Mouse (Mus musculus) kidney, postnatal 0 days (tissue): ENCODE data around the gene Itgad. TPM values are rescaled to one million over a fixed set of nuclear protein-coding genes. Genes with fewer than 3 reads are reported as not detected.

ENCODE experiments used
- ATAC-seq: fragments of 200-750 bp; cut with Nextera tagmentation; replicated peaks from 2 replicates; pipeline ENCODE4 v1.8.0; 2017; ENCODE audit warnings: low read depth, moderate number of reproducible peaks, moderate TSS enrichment, moderate library complexity; ENCODE audit not compliant: low FRiP score
- DNase-seq: peaks from one replicate; pipeline ENCODE4 v3.0.0-alpha.2; 2016; ENCODE audit warnings: low spot score
- H3K27ac ChIP-seq: fragments of 300-500 bp; sonication (generic); 2 replicates; pipeline ENCODE4 v1.5.1; 2014; ENCODE audit warnings: mild to moderate bottlenecking
- H3K27me3 ChIP-seq: fragments of 300-500 bp; sonication (generic); 2 replicates; pipeline ENCODE4 v1.6.1; 2014; ENCODE audit warnings: low read length, mixed read lengths; ENCODE audit not compliant: insufficient read depth
- H3K36me3 ChIP-seq: fragments of 300-500 bp; sonication (generic); 2 replicates; pipeline ENCODE4 v1.6.1; 2014; ENCODE audit warnings: low read length, mixed read lengths; ENCODE audit not compliant: insufficient read depth
- H3K4me1 ChIP-seq: fragments of 300-500 bp; sonication (generic); replicated peaks from 2 replicates; pipeline ENCODE4 v1.6.1; 2014; ENCODE audit warnings: antibody characterized with exemption, low read length, mixed read lengths; ENCODE audit not compliant: insufficient read depth
- H3K4me2 ChIP-seq: fragments of 300-500 bp; sonication (generic); 2 replicates; pipeline ENCODE4 v1.6.1; 2014; ENCODE audit warnings: mild to moderate bottlenecking, low read length, moderate library complexity, mixed read lengths
- H3K4me3 ChIP-seq: fragments of 300-500 bp; sonication (generic); replicated peaks from 2 replicates; pipeline ENCODE4 v1.5.1; 2014; ENCODE audit warnings: low read depth, low read length
- H3K9ac ChIP-seq: fragments of 300-500 bp; sonication (generic); 2 replicates; pipeline ENCODE4 v1.6.1; 2014; ENCODE audit warnings: low read depth, low read length
- H3K9me3 ChIP-seq: fragments of 300-500 bp; sonication (generic); replicated peaks from 2 replicates; pipeline ENCODE4 v1.6.1; 2016; ENCODE audit warnings: low read length, inconsistent platforms, mixed read lengths
- CTCF ChIP-seq: IDR thresholded peaks from 2 replicates; pipeline ENCODE4 v1.5.1; 2016; ENCODE audit warnings: antibody characterized with exemption, low read depth, mild to moderate bottlenecking, moderate library complexity
- WGBS: fragments of 180-500 bp; shearing (Covaris S2); extraction: QIAGEN DNeasy Blood & Tissue Kit; methylation state at CpG from one replicate; pipeline ENCODE4 v1.1.7; 2014; 5-methylcytosine and 5-hydroxymethylcytosine counted together
- polyA plus RNA-seq: library from polyadenylated mRNA; unstranded; fragments of >200 nt; fragmentation: Nextera tagmentation; extraction: Ambion mirVana; gene quantifications from 2 replicates; pipeline ENCODE4 v1.2.1, GENCODE M21; 2015

Itgad gene
- polyA plus RNA-seq, 1 experiment from 2014 or later = not detected

DNA sequence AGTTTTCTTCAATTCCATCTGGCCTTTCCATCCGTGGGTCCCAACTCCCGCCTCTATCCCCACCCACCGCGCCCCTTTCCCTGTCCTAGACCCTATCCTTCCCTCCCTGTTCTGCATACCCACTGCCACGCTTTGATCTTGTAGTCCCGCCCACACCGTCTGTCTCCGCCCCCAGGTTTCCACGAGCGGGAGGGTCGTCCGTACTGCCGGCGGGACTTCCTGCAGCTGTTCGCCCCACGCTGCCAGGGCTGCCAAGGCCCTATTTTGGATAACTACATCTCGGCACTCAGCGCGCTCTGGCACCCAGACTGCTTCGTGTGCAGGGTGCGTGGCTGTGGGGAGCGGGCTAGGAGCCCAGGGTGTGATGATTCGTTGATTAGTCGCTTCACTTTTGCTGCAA lies 98.4 kb downstream of the Itgad start:
- no peak for TF ChIP-seq CTCF
- Histone ChIP-seq H3K9ac (no peak overlapping the region), H3K27me3 (no peaks in the 10 kb centered on the region), H3K4me2 (peak overlapping the region; percentile 52), H3K27ac (no peak overlapping the region), H3K36me3 (peaks cover 5% of the 10 kb centered on the region; the same call in 1 of the 2 replicates), H3K9me3 (no peaks in the 10 kb centered on the region), H3K4me1 (peaks cover 14% of the 10 kb centered on the region; the same call in 1 of the 2 replicates), H3K4me3 (no peak overlapping the region)
- DNase-seq (peak; percentile 44), ATAC-seq (no peak)
- WGBS = 14% methylated on average over 24 of the region's 24 CpGs

DNA sequence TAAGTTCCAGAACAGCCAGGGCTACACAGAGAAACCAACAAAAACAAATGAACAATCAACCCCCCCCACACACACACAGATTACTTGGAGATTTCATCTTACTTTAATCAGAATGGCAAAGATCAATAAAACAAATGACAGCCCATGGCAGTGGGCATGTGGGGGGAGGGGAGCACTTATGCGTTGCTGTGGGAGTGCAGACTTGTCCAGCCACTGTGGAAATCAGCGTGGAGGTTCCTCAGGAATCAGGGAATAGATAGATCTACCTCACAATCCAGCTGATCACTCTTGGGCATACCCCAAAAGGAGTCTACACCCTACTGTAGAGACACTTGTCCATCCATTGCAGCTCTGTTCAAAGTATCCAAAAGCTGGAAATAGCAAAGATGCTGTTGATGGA lies 100.8 kb downstream of the Itgad start:
- WGBS = 61% methylated on average over 2 of the region's 2 CpGs
- ATAC-seq (no peak), DNase-seq (no peak)
- Histone ChIP-seq H3K27me3 (no peaks in the 10 kb centered on the region), H3K9ac (no peak overlapping the region), H3K9me3 (no peaks in the 10 kb centered on the region), H3K4me2 (no peak overlapping the region), H3K4me1 (peaks cover 14% of the 10 kb centered on the region; the same call in 1 of the 2 replicates), H3K4me3 (no peak overlapping the region), H3K27ac (no peak overlapping the region), H3K36me3 (peaks cover 5% of the 10 kb centered on the region; the same call in 1 of the 2 replicates)
- TF ChIP-seq CTCF = no peak

DNA sequence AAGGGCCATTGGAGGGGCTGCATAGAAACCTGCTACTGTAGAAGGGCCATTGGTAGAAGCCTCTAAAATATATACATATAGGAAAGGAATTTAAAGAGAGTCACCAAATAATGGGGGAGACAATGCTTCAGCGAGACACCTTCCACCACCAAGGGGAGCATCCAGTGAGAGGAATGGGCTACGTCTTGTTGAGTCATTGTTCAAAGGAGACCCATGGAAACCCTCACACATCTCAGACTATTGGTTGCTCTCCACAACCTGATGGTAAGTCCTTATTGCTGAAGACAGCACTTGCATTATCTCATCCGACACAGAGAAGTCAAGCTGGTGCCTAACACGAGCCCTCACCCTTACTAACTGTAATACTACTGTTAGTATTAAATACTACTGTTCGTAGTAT lies 101.6 kb downstream of the Itgad start:
- no peak for ATAC-seq
- peaks cover 5% of the 10 kb centered on the region; the same call in 1 of the 2 replicates for H3K36me3 ChIP-seq
- H3K9me3 ChIP-seq = no peaks in the 10 kb centered on the region
- H3K4me3 ChIP-seq = no peak overlapping the region
- no peak for DNase-seq
- no peak for TF ChIP-seq CTCF
- 85% methylated on average over 5 of the region's 5 CpGs for WGBS
- H3K27ac ChIP-seq = no peak overlapping the region
- H3K9ac ChIP-seq = no peak overlapping the region
- H3K27me3 ChIP-seq = no peaks in the 10 kb centered on the region
- H3K4me2 ChIP-seq = no peak overlapping the region
- peaks cover 14% of the 10 kb centered on the region; the same call in 1 of the 2 replicates for H3K4me1 ChIP-seq

DNA sequence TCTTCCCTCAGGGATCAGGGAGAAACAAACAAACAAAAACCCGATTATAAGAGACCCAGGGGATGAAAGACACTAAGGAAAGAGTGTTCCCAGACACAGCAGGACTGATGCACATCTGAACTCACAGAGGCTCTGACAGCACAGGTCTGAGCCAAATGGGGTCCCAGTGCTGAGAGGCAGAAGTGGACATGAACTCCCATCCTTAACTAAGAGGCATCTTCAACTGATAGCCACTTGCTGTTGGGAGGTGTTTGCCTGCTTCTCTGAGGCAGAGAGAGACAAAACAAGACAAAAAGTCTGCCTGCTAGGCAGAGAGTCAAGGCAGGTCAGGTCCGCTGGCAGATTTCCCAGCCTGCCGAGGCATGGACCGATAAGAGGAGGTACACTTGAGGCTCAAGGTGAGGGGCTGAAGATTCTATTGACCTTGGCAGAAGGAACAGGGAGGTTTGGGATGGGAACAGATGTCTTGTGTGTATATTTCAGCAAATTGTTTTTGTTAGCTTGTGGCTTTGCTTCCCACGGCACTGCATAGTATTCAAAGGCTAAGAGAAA lies 102.7 kb downstream of the Itgad start:
- Histone ChIP-seq H3K9ac (no peak overlapping the region), H3K4me2 (no peak overlapping the region), H3K4me1 (peaks cover 9% of the 10 kb centered on the region; the same call in 1 of the 2 replicates), H3K36me3 (peaks cover 5% of the 10 kb centered on the region; the same call in 1 of the 2 replicates), H3K27me3 (no peaks in the 10 kb centered on the region), H3K4me3 (no peak overlapping the region), H3K9me3 (no peaks in the 10 kb centered on the region), H3K27ac (no peak overlapping the region)
- no peak for TF ChIP-seq CTCF
- no peak for DNase-seq
- ATAC-seq = no peak
- 28% methylated on average over 5 of the region's 5 CpGs for WGBS

DNA sequence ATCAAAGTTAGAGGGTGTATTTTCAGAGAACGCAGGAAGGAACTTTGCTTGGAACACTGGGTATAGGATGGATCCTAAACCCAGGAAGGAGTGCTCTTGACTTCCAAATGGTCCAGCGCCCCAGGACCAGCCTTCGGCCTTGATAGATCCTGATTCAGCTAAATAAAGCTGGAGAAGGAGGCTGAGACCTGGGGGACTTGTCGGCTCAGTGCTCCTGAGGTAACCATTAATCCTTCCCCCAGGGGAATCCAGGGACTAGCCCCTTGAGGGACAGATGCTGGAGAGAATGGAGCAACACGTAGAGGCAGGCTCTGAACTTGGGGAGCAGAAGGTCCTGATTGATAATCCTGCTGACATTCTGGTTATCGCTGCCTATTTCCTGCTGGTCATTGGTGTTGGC lies 111.2 kb downstream of the Itgad start, which contains the start of gene Slc5a2:
TSS of gene Slc5a2 (plus strand) at position 247 of the 400 bp plus-strand sequence.
- no peak within 1 kb of the TSS for H3K4me2 ChIP-seq
- no peaks in the 10 kb centered on the region for H3K36me3 ChIP-seq
- no peaks in the 10 kb centered on the region for H3K4me1 ChIP-seq
- no peaks in the 10 kb centered on the region for H3K9me3 ChIP-seq
- DNase-seq (no peak), ATAC-seq (no peak)
- H3K9ac ChIP-seq = no peak within 1 kb of the TSS
- H3K27ac ChIP-seq = no peak within 1 kb of the TSS
- no peaks in the 10 kb centered on the region for H3K27me3 ChIP-seq
- no peak for TF ChIP-seq CTCF
- no peak within 1 kb of the TSS for H3K4me3 ChIP-seq
- 71% methylated on average over 6 of the region's 6 CpGs for WGBS

DNA sequence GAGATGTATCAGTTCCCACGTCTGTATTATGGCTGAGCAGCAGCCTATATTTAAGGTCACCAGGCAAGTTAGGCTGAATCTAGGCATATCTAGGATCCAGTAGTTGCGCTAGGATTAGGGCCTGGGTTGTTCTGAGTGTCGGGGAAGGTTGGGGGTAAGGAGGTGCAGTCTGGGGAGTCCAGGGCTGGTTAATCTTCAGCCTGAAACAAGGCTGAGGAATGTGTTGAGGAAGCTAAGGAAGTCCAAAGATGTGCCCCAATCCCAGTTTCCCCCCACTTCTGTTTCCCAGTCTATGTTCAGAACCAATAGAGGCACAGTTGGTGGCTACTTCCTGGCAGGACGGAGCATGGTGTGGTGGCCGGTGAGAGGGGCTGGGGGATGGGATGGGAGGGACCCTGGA lies 111.9 kb downstream of the Itgad start:
- H3K36me3 ChIP-seq = 0 out of 2 replicates have a peak, but pooled peaks cover under 1% of the 10 kb centered on the region
- 78% methylated on average over 5 of the region's 5 CpGs for WGBS
- no peak overlapping the region for H3K4me3 ChIP-seq
- no peak for TF ChIP-seq CTCF
- H3K9ac ChIP-seq = no peak overlapping the region
- no peak overlapping the region for H3K4me2 ChIP-seq
- no peaks in the 10 kb centered on the region for H3K27me3 ChIP-seq
- H3K4me1 ChIP-seq = no peaks in the 10 kb centered on the region
- no peak overlapping the region for H3K27ac ChIP-seq
- ATAC-seq = no peak
- H3K9me3 ChIP-seq = no peaks in the 10 kb centered on the region
- no peak for DNase-seq

DNA sequence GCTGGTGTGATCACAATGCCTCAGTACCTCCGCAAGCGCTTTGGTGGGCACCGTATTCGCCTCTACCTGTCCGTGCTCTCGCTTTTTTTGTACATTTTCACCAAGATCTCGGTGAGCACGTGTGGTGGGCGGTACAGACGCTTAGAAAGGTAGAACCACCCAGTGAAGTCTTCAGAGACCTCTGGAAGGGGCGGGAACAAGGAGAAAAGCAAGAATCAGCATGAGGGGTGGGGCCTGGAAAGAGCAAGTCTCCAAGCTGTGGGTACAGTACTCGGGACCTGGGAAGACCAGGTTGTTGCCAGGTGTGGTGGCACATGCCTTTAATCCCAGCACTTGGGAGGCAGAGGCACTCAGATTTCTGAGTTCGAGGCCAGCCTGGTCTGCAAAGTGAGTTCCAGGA lies 113.2 kb downstream of the Itgad start:
- no peak for DNase-seq
- WGBS = 67% methylated on average over 13 of the region's 13 CpGs
- no peak for TF ChIP-seq CTCF

More for the DNA sequence above, 113.2 kb downstream of the Itgad start:
- Histone ChIP-seq H3K9me3 (no peaks in the 10 kb centered on the region), H3K4me1 (no peaks in the 10 kb centered on the region), H3K4me3 (no peak overlapping the region), H3K27me3 (no peaks in the 10 kb centered on the region), H3K36me3 (peaks cover 13% of the 10 kb centered on the region), H3K27ac (no peak overlapping the region), H3K4me2 (no peak overlapping the region), H3K9ac (no peak overlapping the region)
- no peak for ATAC-seq
